14 mouse cellular contexts compared by ENCODE assay signal in the genomic region with DNA sequence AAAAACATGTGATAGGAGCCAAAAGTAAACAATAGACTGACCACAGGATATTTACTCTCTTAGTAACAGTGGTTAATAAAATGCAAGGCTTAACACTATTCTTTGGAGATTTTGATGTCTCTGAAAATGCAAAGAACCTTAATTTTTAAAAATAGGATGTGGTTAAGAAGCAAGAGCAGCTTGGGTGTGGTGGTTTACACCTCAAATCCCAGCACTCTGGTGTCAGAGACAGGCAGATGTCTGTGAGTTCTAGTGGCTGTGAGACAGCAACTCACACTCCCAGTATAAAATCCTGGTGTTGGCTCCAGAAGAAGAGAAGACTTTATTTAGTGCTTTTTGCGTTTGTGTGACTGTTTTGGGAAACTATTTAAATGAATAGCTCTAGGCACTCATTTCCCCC.
"Had no signal": no experiment of that assay in that cellular context is flagged by ENCODE, and none has a peak within 500 bp of the region (broad histone marks: within the 10 kb centered on the region; RNA-seq: fewer than 3 reads in every experiment).

No protein-coding gene starts in this region.

- DNase-seq: kidney, postnatal 25 days; layer of hippocampus, adult 9-11 months; layer of hippocampus, postnatal 36 days; lung, embryonic 14.5 days; lung, postnatal 10 days; right cerebral cortex, adult 18-20 months; spleen, adult 18-20 months; thymus, postnatal 36 days had no signal

- H3K4me2 ChIP-seq: kidney, embryonic 15.5 days; limb, embryonic 15.5 days; liver, embryonic 12.5 days; lung, embryonic 14.5 days; midbrain, embryonic 12.5 days; neural tube, embryonic 15.5 days had no signal

- H3K27ac ChIP-seq: kidney, embryonic 15.5 days; limb, embryonic 15.5 days; liver, embryonic 12.5 days; macrophage; midbrain, embryonic 12.5 days; neural tube, embryonic 15.5 days had no signal

- H3K4me3 ChIP-seq: kidney, embryonic 15.5 days; limb, embryonic 15.5 days; liver, embryonic 12.5 days; midbrain, embryonic 12.5 days; neural tube, embryonic 15.5 days had no signal

- H3K36me3 ChIP-seq: kidney, embryonic 15.5 days; limb, embryonic 15.5 days; liver, embryonic 12.5 days; midbrain, embryonic 12.5 days; neural tube, embryonic 15.5 days had no signal

- H3K9me3 ChIP-seq: kidney, embryonic 15.5 days; limb, embryonic 15.5 days; liver, embryonic 12.5 days; midbrain, embryonic 12.5 days; neural tube, embryonic 15.5 days had no signal

- ATAC-seq: liver, embryonic 12.5 days had no signal

- H3K27me3 ChIP-seq: kidney, embryonic 15.5 days; limb, embryonic 15.5 days; liver, embryonic 12.5 days; midbrain, embryonic 12.5 days; neural tube, embryonic 15.5 days had no signal

- H3K9ac ChIP-seq: kidney, embryonic 15.5 days; limb, embryonic 15.5 days; liver, embryonic 12.5 days; lung, embryonic 14.5 days; midbrain, embryonic 12.5 days; neural tube, embryonic 15.5 days had no signal

- H3K4me1 ChIP-seq: kidney, embryonic 15.5 days; limb, embryonic 15.5 days; liver, embryonic 12.5 days; midbrain, embryonic 12.5 days; neural tube, embryonic 15.5 days had no signal
